Mouse (Mus musculus) erythroblast, embryonic 14.5 days (primary cell): Measurements from ENCODE around the gene Fam217b.

Source experiments
- GATA1 ChIP-seq: IDR thresholded peaks from 2 replicates; pipeline ENCODE4 v1.6.1; 2012; ENCODE audit warnings: low read length, inconsistent platforms, mixed read lengths
- TAL1 ChIP-seq: IDR thresholded peaks from 3 replicates; pipeline ENCODE4 v1.6.1; 2012; ENCODE audit warnings: low read length, inconsistent platforms, mixed read lengths

GRCm38 (mm10) chr2:178471546-178472480 lies 57.5 kb downstream of the Fam217b start:
- no peak for TF ChIP-seq GATA1
- no peak for TF ChIP-seq TAL1
